Mouse (Mus musculus) testis, adult 2 months (tissue): ENCODE results near the gene Trio.

Source experiments
- CTCF ChIP-seq: fragments of 200-500 bp; IDR thresholded peaks from 2 replicates; pipeline ENCODE4 v1.5.1; 2012; ENCODE audit warnings: low read depth, mild to moderate bottlenecking, inconsistent platforms, low read length, moderate library complexity; ENCODE audit not compliant: control insufficient read depth, insufficient read depth, insufficient replicate concordance
- POLR2A ChIP-seq: fragments of 200-500 bp; IDR thresholded peaks from 2 replicates; pipeline ENCODE4 v1.6.1; 2012; ENCODE audit warnings: low read depth, mild to moderate bottlenecking, inconsistent platforms, low read length, moderate library complexity; ENCODE audit not compliant: control insufficient read depth

- TF ChIP-seq CTCF (no peak), POLR2A (no peak)
These were observed 242.6 kb downstream of the Trio start for GRCm38 (mm10) chr15:27783092-27783491.
